13 mouse cellular contexts compared by ENCODE assay signal in the genomic region with DNA sequence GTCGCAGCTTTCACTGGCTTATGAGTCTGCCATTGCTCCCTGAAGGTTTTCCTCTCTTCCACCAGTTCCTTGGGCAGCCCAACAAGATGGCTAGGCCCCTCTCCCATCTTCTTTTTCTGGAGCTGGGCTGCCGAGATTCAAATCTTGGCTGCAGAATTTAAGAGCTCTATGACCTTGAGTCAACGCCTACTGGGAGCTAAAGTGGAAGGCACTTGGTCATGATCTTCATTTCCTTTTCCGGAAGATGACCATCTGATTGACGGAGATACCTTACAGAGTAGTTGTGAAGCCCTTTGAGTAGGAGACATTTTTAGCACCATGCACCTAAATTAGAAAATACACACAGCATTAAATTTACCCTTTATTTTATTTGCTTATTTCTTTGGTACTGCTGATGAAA. TPM values are rescaled to one million over a fixed set of nuclear protein-coding genes. Genes with fewer than 3 reads are reported as not detected.
DNase-seq lines count a peak whose midpoint lies in the region; ATAC-seq lines count a peak whose summit lies in the region.
"Had no signal": no experiment of that assay in that cellular context is flagged by ENCODE, and none has a peak within 500 bp of the region (broad histone marks: within the 10 kb centered on the region; RNA-seq: fewer than 3 reads in every experiment).

No protein-coding gene starts in this region.

- no peaks in the 10 kb centered on the region for H3K9me3 ChIP-seq in hindbrain, embryonic 13.5 days
- no peaks in the 10 kb centered on the region for H3K9me3 ChIP-seq in hindbrain, embryonic 16.5 days (ENCODE audit: control insufficient read depth, low read length)
- H3K9me3 ChIP-seq in neural tube, embryonic 12.5 days: no peaks in the 10 kb centered on the region
- H3K9me3 ChIP-seq: limb, embryonic 12.5 days had no signal

- 97% methylated on average over 5 of the region's 5 CpGs for WGBS in hindbrain, embryonic 13.5 days
- WGBS in hindbrain, embryonic 16.5 days: 97% methylated on average over 5 of the region's 5 CpGs
- 94% methylated on average over 5 of the region's 5 CpGs for WGBS in neural tube, embryonic 12.5 days

- H3K27me3 ChIP-seq in hindbrain, embryonic 13.5 days: no peaks in the 10 kb centered on the region
- no peaks in the 10 kb centered on the region for H3K27me3 ChIP-seq in hindbrain, embryonic 16.5 days (replicated peaks; ENCODE audit: control insufficient read depth, insufficient read depth, low read length)
- no peaks in the 10 kb centered on the region for H3K27me3 ChIP-seq in neural tube, embryonic 12.5 days (replicated peaks)
- H3K27me3 ChIP-seq: limb, embryonic 12.5 days had no signal

- H3K4me2 ChIP-seq in hindbrain, embryonic 13.5 days: peak overlapping the region; percentile 82
- H3K4me2 ChIP-seq in hindbrain, embryonic 16.5 days (ENCODE audit: low read length): no peak overlapping the region
- H3K4me2 ChIP-seq in neural tube, embryonic 12.5 days (replicated peaks): peak overlapping the region; percentile 86

- peak; percentile 18 for DNase-seq in gastrocnemius, adult 18-20 months (ENCODE audit: low spot score)
- DNase-seq in gastrocnemius, postnatal 14 days: no peak
- DNase-seq in neural tube, embryonic 10.5 days (ENCODE audit: extremely low spot score, low spot score): no peak
- DNase-seq in frontal cortex, postnatal 36 days (ENCODE audit: low spot score in 2 of 2): no peak
- DNase-seq in layer of hippocampus, adult 11-12 months (ENCODE audit: low spot score): no peak
- DNase-seq: gastrocnemius, postnatal 10 days; kidney, postnatal 25 days; lung, postnatal 10 days; right cerebral cortex, postnatal 4 days had no signal

- peak overlapping the region; percentile 92; the same call in 1 of the 2 replicates for H3K4me3 ChIP-seq in hindbrain, embryonic 13.5 days
- H3K4me3 ChIP-seq in hindbrain, embryonic 16.5 days (ENCODE audit: low read length): no peak overlapping the region
- H3K4me3 ChIP-seq in neural tube, embryonic 12.5 days: no peak overlapping the region

- intact Hi-C loops in gastrocnemius, postnatal 14 days (cut with DNase I; ENCODE audit: low total_unique reads): no loop called here

- H3K4me1 ChIP-seq in hindbrain, embryonic 13.5 days (replicated peaks): peaks cover 34% of the 10 kb centered on the region
- peaks cover 17% of the 10 kb centered on the region for H3K4me1 ChIP-seq in hindbrain, embryonic 16.5 days (ENCODE audit: control insufficient read depth, insufficient read depth, low read depth, low read length)
- H3K4me1 ChIP-seq in neural tube, embryonic 12.5 days: peaks cover 17% of the 10 kb centered on the region

- H3K36me3 ChIP-seq in hindbrain, embryonic 13.5 days: peaks cover 22% of the 10 kb centered on the region
- peaks cover 8% of the 10 kb centered on the region; the same call in 1 of the 2 replicates for H3K36me3 ChIP-seq in hindbrain, embryonic 16.5 days (ENCODE audit: control insufficient read depth, insufficient read depth, low read length)
- peaks cover 10% of the 10 kb centered on the region; the same call in 1 of the 2 replicates for H3K36me3 ChIP-seq in neural tube, embryonic 12.5 days

- no peak for ATAC-seq in hindbrain, embryonic 13.5 days (ENCODE audit: low FRiP score)
- no peak for ATAC-seq in hindbrain, embryonic 16.5 days
- ATAC-seq in neural tube, embryonic 12.5 days (ENCODE audit: low FRiP score, low read depth): no peak

- H3K27ac ChIP-seq in hindbrain, embryonic 13.5 days: no peak overlapping the region
- H3K27ac ChIP-seq in hindbrain, embryonic 16.5 days (ENCODE audit: low read depth, low read length): no peak overlapping the region
- no peak overlapping the region for H3K27ac ChIP-seq in neural tube, embryonic 12.5 days
- H3K27ac ChIP-seq: limb, embryonic 12.5 days had no signal

- no peak overlapping the region for H3K9ac ChIP-seq in hindbrain, embryonic 13.5 days
- no peak overlapping the region for H3K9ac ChIP-seq in hindbrain, embryonic 16.5 days (ENCODE audit: low read depth, low read length)
- H3K9ac ChIP-seq in neural tube, embryonic 12.5 days: no peak overlapping the region
- H3K9ac ChIP-seq: limb, embryonic 12.5 days had no signal

RNA-seq across cellular contexts. Expression of gene Mrpl47, which starts 1.1 kb away (rescaled TPM):
- 10 to 100 TPM; 24.5 to 26.9 TPM for total RNA-seq in gastrocnemius, adult 18-20 months (2021)
- 10 to 100 TPM; 36.0 to 36.2 TPM for total RNA-seq in gastrocnemius, postnatal 14 days (2021)
- polyA plus RNA-seq in hindbrain, embryonic 13.5 days (2015; fragmentation: Nextera tagmentation; extraction: Ambion mirVana): 35.6 and 36.5 TPM in 2 replicates
- 26.6 and 30.5 TPM in 2 replicates for polyA plus RNA-seq in hindbrain, embryonic 16.5 days (2015; fragmentation: Nextera tagmentation; extraction: Ambion mirVana)
- 32.6 and 36.8 TPM in 2 replicates for polyA plus RNA-seq in neural tube, embryonic 12.5 days (2016; fragmentation: Nextera tagmentation; extraction: Ambion mirVana)

RNA-seq across cellular contexts. Expression of gene Ndufb5, which starts 1.8 kb away (rescaled TPM):
- total RNA-seq in gastrocnemius, adult 18-20 months (2021): 100 to 1,000 TPM; 575 to 650 TPM
- total RNA-seq in gastrocnemius, postnatal 14 days (2021): 100 to 1,000 TPM; 471 to 544 TPM
- polyA plus RNA-seq in hindbrain, embryonic 13.5 days (2015; fragmentation: Nextera tagmentation; extraction: Ambion mirVana): 323 and 339 TPM in 2 replicates
- polyA plus RNA-seq in hindbrain, embryonic 16.5 days (2015; fragmentation: Nextera tagmentation; extraction: Ambion mirVana): 326 and 353 TPM in 2 replicates
- polyA plus RNA-seq in neural tube, embryonic 12.5 days (2016; fragmentation: Nextera tagmentation; extraction: Ambion mirVana): 293 and 322 TPM in 2 replicates

RNA-seq across cellular contexts. Expression of gene Actl6a, which starts 32.5 kb away (rescaled TPM):
- total RNA-seq in gastrocnemius, adult 18-20 months (2021): 10 to 100 TPM; 14.3 to 14.7 TPM
- total RNA-seq in gastrocnemius, postnatal 14 days (2021): 10 to 100 TPM; 19.6 to 20.2 TPM
- polyA plus RNA-seq in hindbrain, embryonic 13.5 days (2015; fragmentation: Nextera tagmentation; extraction: Ambion mirVana): 104 and 105 TPM in 2 replicates
- 55.3 and 59.9 TPM in 2 replicates for polyA plus RNA-seq in hindbrain, embryonic 16.5 days (2015; fragmentation: Nextera tagmentation; extraction: Ambion mirVana)
- 173 TPM in 2 replicates for polyA plus RNA-seq in neural tube, embryonic 12.5 days (2016; fragmentation: Nextera tagmentation; extraction: Ambion mirVana)
